Mouse (Mus musculus): ENCODE data around the gene Ube2f.

Gene Ube2f

GRCm38 (mm10) chr1:91297799-91298744 lies 48.0 kb downstream of the Ube2f start, which contains the start of gene Scly:
Gene Scly (plus strand): TSS chr1:91298338.
- DNase-seq (ENCODE audit: low read depth, low spot score): peak; percentile 94
- no peaks in the 10 kb centered on the region for H3K27me3 ChIP-seq (ENCODE audit: control insufficient read depth, insufficient read depth, low read length, poor library complexity, severe bottlenecking)
- 0 out of 2 replicates have a peak, but pooled peaks cover 1% of the 10 kb centered on the region for H3K36me3 ChIP-seq (ENCODE audit: control insufficient read depth, insufficient read depth, low read length, poor library complexity, severe bottlenecking)

DNA sequence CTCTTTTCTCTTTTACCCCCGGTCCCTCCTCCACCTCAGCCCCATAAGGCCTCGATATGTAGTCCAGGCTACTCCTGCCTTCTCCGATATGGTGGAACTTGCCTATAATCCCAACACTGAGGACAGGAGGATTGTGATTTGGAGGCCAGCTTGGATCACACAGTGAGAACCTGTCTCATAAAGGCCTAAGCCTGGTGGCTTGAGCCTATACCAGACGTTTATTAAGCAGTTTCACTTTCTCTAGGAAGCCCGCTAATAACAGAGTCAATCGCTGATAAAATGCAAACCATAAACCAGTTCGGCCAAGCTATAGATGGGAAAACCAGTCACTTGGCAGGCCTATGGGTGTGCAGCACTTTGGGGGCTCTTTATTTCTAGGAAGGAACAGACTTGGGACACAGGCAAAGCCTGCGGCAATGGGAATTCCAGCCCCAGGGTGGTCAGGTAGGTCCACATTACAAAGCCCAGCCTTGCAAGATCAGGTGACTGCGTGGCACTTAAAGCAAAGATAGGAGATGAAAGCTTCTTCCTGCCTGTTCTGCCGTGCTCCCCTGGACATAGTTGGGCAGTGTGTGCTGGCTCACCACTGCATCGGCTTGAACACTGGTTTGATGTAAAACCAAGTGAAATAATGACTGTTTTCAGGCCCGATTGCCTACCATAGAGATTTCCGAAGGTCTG lies 49.1 kb downstream of the Ube2f start:
- H3K27me3 ChIP-seq (ENCODE audit: control insufficient read depth, insufficient read depth, low read length, poor library complexity, severe bottlenecking): no peaks in the 10 kb centered on the region; the same call in 1 of the 2 replicates
- H3K36me3 ChIP-seq (ENCODE audit: control insufficient read depth, insufficient read depth, low read length, poor library complexity, severe bottlenecking): peaks cover 4% of the 10 kb centered on the region; the same call in 1 of the 2 replicates
- peak; percentile 15 for DNase-seq (ENCODE audit: low read depth, low spot score)

- H3K27me3 ChIP-seq (ENCODE audit: control insufficient read depth, insufficient read depth, low read length, poor library complexity, severe bottlenecking): no peaks in the 10 kb centered on the region; the same call in 1 of the 2 replicates
- peaks cover 4% of the 10 kb centered on the region; the same call in 1 of the 2 replicates for H3K36me3 ChIP-seq (ENCODE audit: control insufficient read depth, insufficient read depth, low read length, poor library complexity, severe bottlenecking)
- DNase-seq (ENCODE audit: low read depth, low spot score): no peak
These were observed 49.8 kb downstream of the Ube2f start for GRCm38 (mm10) chr1:91299707-91300426.

- Histone ChIP-seq H3K27me3 (ENCODE audit: control insufficient read depth, insufficient read depth, low read length, poor library complexity, severe bottlenecking) (no peaks in the 10 kb centered on the region; the same call in 1 of the 2 replicates), H3K36me3 (ENCODE audit: control insufficient read depth, insufficient read depth, low read length, poor library complexity, severe bottlenecking) (peaks cover 8% of the 10 kb centered on the region)
- no peak for DNase-seq (ENCODE audit: low read depth, low spot score)
These were observed 51.3 kb downstream of the Ube2f start for GRCm38 (mm10) chr1:91301206-91301920.

- no peak for DNase-seq (ENCODE audit: low read depth, low spot score)
- Histone ChIP-seq H3K27me3 (ENCODE audit: control insufficient read depth, insufficient read depth, low read length, poor library complexity, severe bottlenecking) (no peaks in the 10 kb centered on the region; the same call in 1 of the 2 replicates), H3K36me3 (ENCODE audit: control insufficient read depth, insufficient read depth, low read length, poor library complexity, severe bottlenecking) (peaks cover 8% of the 10 kb centered on the region)
These were observed 51.9 kb downstream of the Ube2f start for GRCm38 (mm10) chr1:91302021-91302420.

DNA sequence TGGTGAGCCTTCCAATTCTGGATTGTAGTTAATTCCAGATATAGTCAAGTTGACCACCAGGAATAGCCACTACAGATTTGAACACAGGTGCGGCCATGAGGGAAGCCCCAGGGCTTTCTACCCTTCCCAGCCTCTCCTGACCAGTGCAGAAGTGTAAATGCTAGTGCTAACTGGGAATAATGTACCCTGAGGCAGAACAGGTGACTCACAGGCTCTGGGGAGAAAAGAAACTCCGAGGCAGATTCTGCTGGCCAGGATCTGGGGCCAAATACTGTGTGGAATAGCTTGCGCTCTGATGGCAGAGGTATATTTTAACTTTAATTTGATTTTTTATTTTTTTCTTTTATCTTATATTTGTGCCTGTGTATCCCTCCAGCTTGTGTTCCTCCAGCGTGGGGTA lies 54.5 kb downstream of the Ube2f start:
- no peaks in the 10 kb centered on the region; the same call in 1 of the 2 replicates for H3K27me3 ChIP-seq (ENCODE audit: control insufficient read depth, insufficient read depth, low read length, poor library complexity, severe bottlenecking)
- DNase-seq (ENCODE audit: low read depth, low spot score): no peak
- H3K36me3 ChIP-seq (ENCODE audit: control insufficient read depth, insufficient read depth, low read length, poor library complexity, severe bottlenecking): peaks cover 13% of the 10 kb centered on the region

DNA sequence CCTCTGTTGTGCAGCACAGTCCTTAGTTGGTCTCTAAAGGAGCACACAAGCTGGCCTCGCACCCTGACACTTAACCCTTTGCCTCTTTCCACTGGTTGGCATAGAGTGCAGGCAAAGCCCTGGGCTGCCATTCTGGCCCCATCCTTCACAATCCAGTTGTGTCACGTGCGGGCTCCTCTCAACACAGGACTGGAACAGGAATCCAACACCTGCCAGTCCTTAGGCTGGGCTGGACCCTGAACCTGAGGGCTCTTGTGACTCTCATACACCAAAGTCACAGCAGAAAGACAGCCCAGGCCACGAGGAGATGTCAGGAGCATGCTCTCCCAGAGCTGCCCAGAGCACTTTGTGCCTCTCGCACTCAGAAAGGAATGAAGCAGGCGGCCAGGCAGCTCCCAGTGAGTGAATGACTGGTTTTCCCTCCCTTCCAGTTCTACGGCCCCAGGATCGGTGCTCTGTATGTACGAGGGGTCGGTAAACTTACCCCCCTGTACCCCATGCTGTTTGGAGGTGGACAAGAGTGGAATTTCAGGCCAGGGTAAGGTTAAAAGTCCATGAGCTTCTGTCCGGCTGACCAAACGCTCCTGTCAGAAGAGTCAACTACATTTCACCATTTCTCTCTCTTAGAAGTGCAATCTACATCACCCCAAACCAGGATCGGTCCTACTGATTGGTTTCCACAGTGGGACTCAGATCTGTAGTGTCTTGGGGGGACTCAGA lies 59.4 kb downstream of the Ube2f start:
- H3K27me3 ChIP-seq (ENCODE audit: control insufficient read depth, insufficient read depth, low read length, poor library complexity, severe bottlenecking): no peaks in the 10 kb centered on the region
- no peak for DNase-seq (ENCODE audit: low read depth, low spot score)
- peaks cover 18% of the 10 kb centered on the region; the same call in 1 of the 2 replicates for H3K36me3 ChIP-seq (ENCODE audit: control insufficient read depth, insufficient read depth, low read length, poor library complexity, severe bottlenecking)

- H3K36me3 ChIP-seq (ENCODE audit: control insufficient read depth, insufficient read depth, low read length, poor library complexity, severe bottlenecking): peaks cover 15% of the 10 kb centered on the region
- no peak for DNase-seq (ENCODE audit: low read depth, low spot score)
- H3K27me3 ChIP-seq (ENCODE audit: control insufficient read depth, insufficient read depth, low read length, poor library complexity, severe bottlenecking): no peaks in the 10 kb centered on the region
These were observed 62.2 kb downstream of the Ube2f start for GRCm38 (mm10) chr1:91312273-91312672.

- H3K36me3 ChIP-seq (ENCODE audit: control insufficient read depth, insufficient read depth, low read length, poor library complexity, severe bottlenecking): peaks cover 15% of the 10 kb centered on the region
- no peaks in the 10 kb centered on the region for H3K27me3 ChIP-seq (ENCODE audit: control insufficient read depth, insufficient read depth, low read length, poor library complexity, severe bottlenecking)
- no peak for DNase-seq (ENCODE audit: low read depth, low spot score)
These were observed 63.1 kb downstream of the Ube2f start for GRCm38 (mm10) chr1:91313251-91313650.

DNA sequence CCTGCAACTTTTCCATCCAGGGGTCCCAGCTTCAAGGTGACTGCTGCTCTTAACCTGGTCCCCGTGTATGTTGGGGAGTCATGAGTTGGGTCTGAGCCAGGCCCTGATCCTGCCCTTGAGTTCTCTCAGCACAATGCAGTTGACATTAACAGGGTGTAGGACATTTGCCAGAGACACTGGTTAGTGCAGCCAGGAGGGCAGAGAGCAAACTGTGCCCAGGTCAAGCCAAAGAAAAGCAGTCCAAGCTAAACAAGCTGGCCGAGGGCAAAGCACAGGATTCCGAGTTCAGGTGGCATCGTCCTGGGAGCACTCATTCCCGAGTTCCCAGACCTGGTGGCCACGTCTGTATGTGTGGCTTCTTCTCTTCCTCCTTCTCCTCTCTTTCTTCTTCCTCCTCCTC lies 67.6 kb downstream of the Ube2f start:
- Histone ChIP-seq H3K36me3 (ENCODE audit: control insufficient read depth, insufficient read depth, low read length, poor library complexity, severe bottlenecking) (peaks cover 9% of the 10 kb centered on the region), H3K27me3 (ENCODE audit: control insufficient read depth, insufficient read depth, low read length, poor library complexity, severe bottlenecking) (no peaks in the 10 kb centered on the region)
- no peak for DNase-seq (ENCODE audit: low read depth, low spot score)

- no peak for DNase-seq (ENCODE audit: low read depth, low spot score)
- Histone ChIP-seq H3K36me3 (ENCODE audit: control insufficient read depth, insufficient read depth, low read length, poor library complexity, severe bottlenecking) (no peaks in the 10 kb centered on the region), H3K27me3 (ENCODE audit: control insufficient read depth, insufficient read depth, low read length, poor library complexity, severe bottlenecking) (no peaks in the 10 kb centered on the region)
These were observed 71.8 kb downstream of the Ube2f start, which contains the start of gene Espnl for GRCm38 (mm10) chr1:91321760-91322438. Gene Espnl (plus strand): TSS chr1:91322075.

DNA sequence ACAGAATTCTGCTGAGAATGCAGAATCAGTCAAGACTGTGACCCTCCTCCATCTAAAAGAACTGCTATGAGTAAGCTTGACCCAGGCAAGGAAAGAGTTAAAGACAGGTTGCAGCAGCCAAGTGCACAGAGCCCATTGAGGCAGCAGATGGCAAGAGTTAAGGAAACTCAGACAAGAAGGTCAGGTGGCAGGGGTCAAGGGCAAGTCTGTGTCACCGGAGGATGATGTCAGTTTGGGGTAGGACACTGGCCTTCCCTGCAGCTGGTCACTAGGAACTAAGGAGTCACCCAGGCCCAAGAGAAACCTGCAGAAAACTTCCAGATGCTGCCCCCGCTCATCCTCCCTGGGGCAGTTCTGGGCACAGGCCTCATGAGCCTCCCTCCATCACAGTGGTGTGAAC lies 74.5 kb downstream of the Ube2f start:
- H3K36me3 ChIP-seq (ENCODE audit: control insufficient read depth, insufficient read depth, low read length, poor library complexity, severe bottlenecking): no peaks in the 10 kb centered on the region
- no peaks in the 10 kb centered on the region for H3K27me3 ChIP-seq (ENCODE audit: control insufficient read depth, insufficient read depth, low read length, poor library complexity, severe bottlenecking)
- no peak for DNase-seq (ENCODE audit: low read depth, low spot score)

GRCm38 (mm10) chr1:91325488-91326042 lies 75.5 kb downstream of the Ube2f start:
- H3K27me3 ChIP-seq (ENCODE audit: control insufficient read depth, insufficient read depth, low read length, poor library complexity, severe bottlenecking): no peaks in the 10 kb centered on the region
- H3K36me3 ChIP-seq (ENCODE audit: control insufficient read depth, insufficient read depth, low read length, poor library complexity, severe bottlenecking): no peaks in the 10 kb centered on the region
- no peak for DNase-seq (ENCODE audit: low read depth, low spot score)
